Mouse (Mus musculus) kidney, postnatal 4 days (tissue): Measurements from ENCODE around the gene Vmn2r80.
A peak's percentile ranks its signal among the peaks of the same experiment; 100 is the strongest.
"Not testable (repeated sequence)": the region's sequence is repeated elsewhere in the genome, so short reads cannot be mapped to it uniquely, and the experiment has no call there.

ENCODE experiments used
- DNase-seq, 2 experiments: peaks; one replicate each; pipeline ENCODE4 v3.0.0; 2021; ENCODE audit warnings: mixed read lengths in 2 of 2

The Vmn2r80 gene

DNA sequence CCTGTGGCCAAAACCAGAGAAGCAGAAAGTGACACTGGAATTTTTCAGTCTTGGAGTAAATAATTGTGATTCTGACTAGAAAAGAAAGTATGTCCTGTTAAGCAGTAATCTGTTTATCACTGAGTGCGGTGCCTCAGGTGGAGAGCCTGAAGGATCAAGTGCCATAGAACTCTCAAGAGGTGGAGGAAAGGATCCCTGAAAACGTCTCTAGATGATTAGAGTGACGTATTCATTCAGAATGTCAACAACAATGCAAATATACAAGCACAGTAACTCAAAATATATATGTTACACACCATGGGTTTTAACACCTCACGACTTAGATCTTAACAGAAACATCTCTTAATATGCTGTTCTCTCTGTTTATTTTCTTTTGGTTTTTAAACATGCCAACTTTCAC is at the start of gene Vmn2r80:
TSS of gene Vmn2r80 (plus strand) at position 301 of the 400 bp plus-strand sequence.
- DNase-seq: not testable (repeated sequence)

DNA sequence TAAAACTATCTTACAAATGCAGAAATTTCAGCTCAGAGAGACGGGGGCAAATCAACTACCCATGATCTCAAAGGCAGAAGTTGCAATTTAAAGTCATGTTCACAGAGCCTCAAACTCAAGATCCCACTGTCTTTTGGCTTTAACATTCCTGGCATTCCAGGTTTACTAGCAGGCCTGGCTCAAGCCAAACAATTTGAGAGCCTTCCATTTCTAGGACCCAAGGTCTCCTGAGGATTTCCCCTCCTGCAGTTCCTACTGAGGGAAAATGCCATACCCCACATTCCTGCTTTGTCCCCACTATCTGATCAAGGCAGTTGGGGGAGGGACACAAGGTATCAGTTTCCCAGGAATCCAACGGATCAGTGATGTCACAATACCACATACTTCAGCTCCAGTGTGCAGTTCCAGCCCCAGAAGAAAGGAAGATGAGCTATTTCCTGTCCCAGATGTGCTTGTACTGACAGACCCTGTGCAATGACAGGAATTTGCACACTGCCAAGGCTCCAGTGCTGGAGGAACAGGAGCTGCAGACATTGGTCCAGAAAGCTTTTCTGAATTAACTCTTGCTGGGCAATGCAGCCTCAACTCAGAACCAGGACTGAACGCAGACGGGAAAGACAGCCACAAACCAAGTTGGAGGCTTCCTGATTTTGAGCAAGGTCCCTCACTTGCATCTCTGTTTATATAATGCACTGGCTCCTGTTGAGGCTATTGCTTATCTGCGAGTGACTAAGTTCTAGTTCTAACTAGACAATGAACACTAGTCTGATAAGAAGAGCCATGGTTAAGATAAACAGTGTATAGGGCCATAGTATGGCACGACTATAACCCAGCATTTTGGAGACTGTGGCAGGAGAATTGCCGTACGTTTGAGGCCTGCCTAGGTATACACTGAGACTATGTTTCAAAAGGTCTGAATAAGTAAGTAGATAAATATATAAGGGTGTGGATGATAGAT is 42.0 kb upstream of the Vmn2r80 start:
- peak; percentile 16 to 25 for DNase-seq

DNA sequence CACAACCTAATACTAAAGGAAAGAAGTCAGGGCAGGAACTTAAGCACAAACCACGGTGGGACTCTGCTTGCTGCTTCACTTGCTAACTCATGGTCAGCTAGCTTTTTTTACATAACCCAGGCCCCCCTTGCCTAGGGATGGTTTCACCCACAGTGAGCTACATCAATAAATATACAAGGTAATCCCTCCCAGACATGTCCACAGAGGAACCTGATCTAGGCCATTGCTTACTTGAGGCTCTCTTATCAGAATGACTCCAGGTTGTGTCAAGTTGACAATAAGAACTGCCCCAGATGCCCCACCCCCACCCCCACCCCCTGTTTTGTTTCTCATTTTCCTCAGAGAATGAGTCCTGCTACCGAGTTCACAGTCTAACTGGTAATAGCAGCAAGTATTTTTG is 41.0 kb upstream of the Vmn2r80 start:
- DNase-seq: no peak

GRCm38 (mm10) chr10:79109156-79109555 is 39.4 kb upstream of the Vmn2r80 start:
- DNase-seq: no peak

DNA sequence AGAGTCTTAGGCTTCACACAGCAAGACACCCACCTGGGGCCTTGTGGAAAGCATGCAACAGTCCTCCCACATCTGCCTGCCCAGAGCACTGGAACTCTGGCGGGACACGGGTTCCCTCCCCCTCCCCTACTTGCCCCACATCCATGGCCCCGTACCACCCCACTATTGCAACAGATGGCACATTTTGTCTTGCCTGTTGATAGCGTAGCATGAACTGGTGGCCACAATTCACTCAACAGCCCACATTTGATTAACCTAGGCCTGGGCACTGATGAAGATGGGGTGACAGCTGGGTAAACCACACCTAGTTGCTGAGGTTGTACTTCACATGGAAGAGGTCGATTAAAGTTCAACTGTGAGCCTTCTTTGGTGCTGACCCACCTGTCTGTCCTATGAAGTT is 38.1 kb upstream of the Vmn2r80 start:
- no peak for DNase-seq

- DNase-seq: no peak
Observed at GRCm38 (mm10) chr10:79115085-79115484, 33.5 kb upstream of the Vmn2r80 start.

DNA sequence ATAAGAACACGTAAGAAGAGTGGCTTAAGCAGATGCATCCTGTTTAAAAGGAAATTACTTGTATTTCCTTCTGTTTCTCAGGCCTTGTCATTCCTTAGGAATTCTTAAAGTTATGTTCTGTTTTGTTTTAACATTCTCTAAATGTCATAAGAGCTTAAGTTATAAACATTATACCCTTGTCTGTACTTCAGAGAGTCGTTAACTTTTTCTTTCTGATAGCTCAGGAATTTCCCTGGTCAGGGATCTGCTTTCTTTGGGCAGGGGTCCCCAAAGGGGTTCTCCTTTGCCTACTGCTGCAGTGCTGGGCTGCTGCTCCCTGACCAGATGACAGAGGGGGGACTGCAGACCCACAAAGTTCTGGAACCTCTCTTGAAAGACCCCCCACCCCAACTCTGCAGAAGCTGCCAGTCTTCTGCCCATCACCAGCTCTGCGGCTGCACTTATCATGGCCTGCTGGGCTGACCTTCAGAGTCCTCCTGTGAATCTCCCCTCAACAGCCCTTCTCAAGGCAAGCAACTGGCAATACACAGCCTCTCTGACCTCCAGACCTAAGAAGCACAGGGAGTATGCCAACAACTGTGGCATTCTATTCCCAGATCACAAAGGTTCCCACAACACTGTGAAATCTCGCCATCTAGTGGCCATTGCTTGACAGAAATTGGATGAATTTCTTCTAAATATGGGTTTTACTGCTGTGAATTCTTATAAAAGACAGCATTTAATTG is 32.3 kb upstream of the Vmn2r80 start:
- DNase-seq: peak; percentile 67 to 71

DNA sequence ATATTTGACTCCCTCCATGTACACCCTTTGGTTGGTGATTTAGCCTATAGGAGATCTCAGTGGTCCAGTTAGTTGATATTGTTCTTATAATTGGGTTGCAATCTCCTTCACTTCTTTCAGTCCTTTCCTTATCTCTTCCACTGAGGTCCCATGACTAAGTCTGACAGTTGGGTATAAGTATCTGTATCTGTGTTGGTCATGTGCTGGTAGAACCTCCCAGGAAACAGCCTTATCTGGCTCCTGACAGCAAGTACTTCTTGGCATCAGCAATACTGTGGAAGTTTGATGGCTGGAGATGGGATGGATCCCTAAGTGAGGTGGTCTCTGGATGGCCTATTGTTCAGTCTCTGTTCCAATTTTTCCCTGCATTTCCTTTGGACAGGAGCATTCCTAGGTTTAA is 3.0 kb downstream of the Vmn2r80 start:
- no peak for DNase-seq

DNA sequence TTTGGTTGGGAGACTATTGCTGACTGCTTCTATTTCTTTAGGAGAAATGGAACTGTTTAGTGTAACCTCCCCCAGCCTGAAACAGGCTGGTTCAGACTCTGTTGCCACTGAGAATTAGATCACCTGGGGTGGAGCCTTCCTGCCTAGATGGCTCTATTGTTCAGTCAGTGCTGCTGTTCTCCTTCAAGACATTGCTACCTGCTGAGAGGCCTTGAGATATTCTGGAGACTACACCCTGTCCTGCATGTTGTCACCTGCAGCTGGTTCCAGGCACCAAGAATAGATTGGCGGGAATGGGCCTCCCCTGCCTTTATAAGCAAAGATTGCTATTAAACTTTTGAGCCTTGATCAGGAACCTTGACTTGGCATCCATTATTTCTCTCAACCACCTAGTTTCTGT is 51.4 kb downstream of the Vmn2r80 start:
- DNase-seq: not testable (repeated sequence)

- no peak for DNase-seq
Observed at GRCm38 (mm10) chr10:79220432-79220831, 71.9 kb downstream of the Vmn2r80 start.

- no peak for DNase-seq
Observed at GRCm38 (mm10) chr10:79221606-79222005, 73.0 kb downstream of the Vmn2r80 start.

- DNase-seq: no peak
Observed at GRCm38 (mm10) chr10:79222214-79222613, 73.6 kb downstream of the Vmn2r80 start.
